Mouse (Mus musculus) v-Abl transformed pro-B cells (cell line): ENCODE results near the gene D16Ertd472e.

ENCODE experiments used
- in situ Hi-C, 2 experiments: fragments of 400-800 bp; cut with MboI; formaldehyde crosslinking; loops; one replicate each; pipeline ENCODE4 v1.15.1; 2025; ENCODE audit not compliant: unreplicated experiment in 2 of 2

The D16Ertd472e gene

GRCm38 (mm10) chr16:78576478-78577084 lies at the start of gene D16Ertd472e:
TSS of gene D16Ertd472e (minus strand) at chr16:78576708.
- in situ Hi-C loops, result loop anchor here in 1 of 2 experiments (10.0 to 25.0 kb wide), 3 partner anchors 48 to 1562 kb away; partner anchors contain the start of gene Usp25

GRCm38 (mm10) chr16:78622755-78623154 lies 46.2 kb upstream of the D16Ertd472e start:
- in situ Hi-C loops, result loop anchor here in 1 of 2 experiments (5.0 to 10.0 kb wide), 2 partner anchors 48 to 170 kb away; partner anchors contain the start of gene D16Ertd472e

GRCm38 (mm10) chr16:78619386-78619785 lies 42.9 kb upstream of the D16Ertd472e start:
- in situ Hi-C loops, result no loop called here

- in situ Hi-C loops, result no loop called here
These were observed 41.4 kb upstream of the D16Ertd472e start for GRCm38 (mm10) chr16:78617757-78618532.

- in situ Hi-C loops, result no loop called here
These were observed 29.7 kb upstream of the D16Ertd472e start for GRCm38 (mm10) chr16:78606202-78606601.

- in situ Hi-C loops, result loop anchor here in 1 of 2 experiments (25.0 kb wide), 1 partner anchor 237 kb away; no protein-coding TSS in a partner anchor
These were observed 22.4 kb upstream of the D16Ertd472e start for GRCm38 (mm10) chr16:78598919-78599318.

GRCm38 (mm10) chr16:78596381-78596780 lies 19.9 kb upstream of the D16Ertd472e start:
- in situ Hi-C loops, result loop anchor here in 1 of 2 experiments (25.0 kb wide), 1 partner anchor 234 kb away; no protein-coding TSS in a partner anchor

- in situ Hi-C loops, result loop anchor here in 1 of 2 experiments (25.0 kb wide), 1 partner anchor 234 kb away; no protein-coding TSS in a partner anchor
These were observed 19.3 kb upstream of the D16Ertd472e start for GRCm38 (mm10) chr16:78595821-78596220.

GRCm38 (mm10) chr16:78594154-78594553 lies 17.6 kb upstream of the D16Ertd472e start:
- in situ Hi-C loops, result loop anchor here in 1 of 2 experiments (25.0 kb wide), 1 partner anchor 232 kb away; no protein-coding TSS in a partner anchor

- in situ Hi-C loops, result loop anchor here in 1 of 2 experiments (25.0 kb wide), 1 partner anchor 229 kb away; no protein-coding TSS in a partner anchor
These were observed 14.6 kb upstream of the D16Ertd472e start for GRCm38 (mm10) chr16:78591130-78591529.

GRCm38 (mm10) chr16:78588821-78589220 lies 12.3 kb upstream of the D16Ertd472e start:
- in situ Hi-C loops, result loop anchor here in 1 of 2 experiments (25.0 kb wide), 1 partner anchor 227 kb away; no protein-coding TSS in a partner anchor

- in situ Hi-C loops, result loop anchor here in 1 of 2 experiments (25.0 kb wide), 1 partner anchor 224 kb away; no protein-coding TSS in a partner anchor
These were observed 10.1 kb upstream of the D16Ertd472e start for GRCm38 (mm10) chr16:78586621-78587020.

GRCm38 (mm10) chr16:78585664-78586397 lies 9.3 kb upstream of the D16Ertd472e start:
- in situ Hi-C loops, result loop anchor here in 1 of 2 experiments (25.0 kb wide), 1 partner anchor 224 kb away; no protein-coding TSS in a partner anchor

GRCm38 (mm10) chr16:78585163-78585562 lies 8.7 kb upstream of the D16Ertd472e start:
- in situ Hi-C loops, result loop anchor here in 1 of 2 experiments (25.0 kb wide), 1 partner anchor 223 kb away; no protein-coding TSS in a partner anchor

GRCm38 (mm10) chr16:78583968-78584367 lies 7.5 kb upstream of the D16Ertd472e start:
- in situ Hi-C loops, result loop anchor here in 1 of 2 experiments (5.0 to 25.0 kb wide), 2 partner anchors 42 to 222 kb away; no protein-coding TSS in a partner anchor

GRCm38 (mm10) chr16:78580387-78580786 lies 3.9 kb upstream of the D16Ertd472e start:
- in situ Hi-C loops, result loop anchor here in 1 of 2 experiments (5.0 to 25.0 kb wide), 2 partner anchors 38 to 218 kb away; no protein-coding TSS in a partner anchor

- in situ Hi-C loops, result loop anchor here in 1 of 2 experiments (10.0 to 25.0 kb wide), 3 partner anchors 45 to 1565 kb away; partner anchors contain the start of gene Usp25
These were observed 2.9 kb upstream of the D16Ertd472e start for GRCm38 (mm10) chr16:78579386-78579785.

- in situ Hi-C loops, result loop anchor here in 1 of 2 experiments (10.0 to 25.0 kb wide), 3 partner anchors 48 to 1562 kb away; partner anchors contain the start of gene Usp25
These were observed 670 bp upstream of the D16Ertd472e start for GRCm38 (mm10) chr16:78577085-78577671.

GRCm38 (mm10) chr16:78575852-78576477 lies 543 bp downstream of the D16Ertd472e start:
- in situ Hi-C loops, result loop anchor here in 1 of 2 experiments (10.0 to 25.0 kb wide), 3 partner anchors 49 to 1561 kb away; partner anchors contain the start of gene Usp25
